Mouse (Mus musculus) retina, adult 2 months (tissue): ENCODE measurements around the gene Gfod1.
A peak's percentile ranks its signal among the peaks of the same experiment; 100 is the strongest.

Source experiments
- DNase-seq: peaks from one replicate; pipeline ENCODE4 v3.0.0-alpha.2; 2012; ENCODE audit warnings: low read depth, low spot score

The Gfod1 gene

DNA sequence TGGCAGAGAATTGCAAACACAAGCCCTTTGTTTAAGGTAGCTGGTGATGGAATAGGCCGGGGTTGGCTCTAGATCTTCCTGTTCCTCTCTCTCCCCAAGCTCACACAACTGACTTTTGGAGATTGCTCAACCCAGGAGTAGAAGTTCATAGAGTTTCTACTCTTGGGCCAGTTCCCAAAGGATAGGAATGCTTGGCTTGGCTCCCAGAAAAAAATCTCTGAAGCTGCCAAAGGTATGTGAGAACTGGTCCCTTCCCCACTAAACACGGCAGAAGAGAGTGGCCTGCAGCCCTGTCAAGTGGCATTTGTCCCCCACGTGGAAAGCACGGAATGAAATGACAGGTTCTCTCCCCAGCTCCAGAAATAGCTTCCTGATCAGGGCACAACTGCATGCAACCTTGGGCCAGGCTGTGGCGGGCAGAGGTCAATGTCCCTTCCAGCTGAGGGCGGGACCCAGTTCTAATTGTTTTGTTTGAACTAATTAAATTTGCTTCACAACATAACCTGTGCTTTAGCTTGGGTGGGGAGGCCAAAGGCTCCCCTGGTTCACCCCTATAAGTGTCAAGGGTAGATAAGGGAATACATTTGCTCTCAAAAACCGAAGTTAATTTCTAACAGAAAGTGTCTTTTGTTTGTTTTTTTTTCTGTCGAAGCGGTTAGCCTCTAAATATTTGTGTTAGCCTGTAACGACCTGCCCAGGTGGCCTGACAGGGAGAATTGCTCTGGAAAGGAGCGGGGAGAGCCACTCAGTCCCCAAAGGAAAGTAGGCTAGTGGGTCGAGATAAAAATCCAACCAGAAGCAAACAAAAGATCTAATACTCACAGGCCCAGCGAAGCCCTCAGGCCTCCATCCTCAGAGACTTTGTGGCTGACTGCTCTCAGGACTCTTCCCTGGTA, 71.8 kb downstream of the Gfod1 start:
- no peak for DNase-seq

DNA sequence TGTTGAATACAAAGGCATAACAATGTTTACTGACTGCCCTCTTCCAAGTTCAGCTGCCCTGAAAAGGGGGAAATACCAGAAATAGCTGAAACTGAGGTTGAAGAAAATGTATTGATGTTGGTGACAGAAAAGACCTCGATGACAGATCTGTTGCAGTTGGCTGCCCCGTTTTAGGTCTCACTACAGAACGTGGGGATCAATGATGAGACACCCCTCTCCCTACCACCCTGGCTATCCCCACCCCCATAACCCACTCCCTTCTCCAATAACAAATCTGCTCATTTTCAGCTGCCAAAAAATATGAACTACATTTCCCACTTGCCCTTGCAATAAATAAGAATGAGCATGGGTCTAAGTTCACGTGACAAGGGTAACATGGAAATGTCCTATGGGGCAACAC, 73.1 kb downstream of the Gfod1 start:
- DNase-seq: no peak

DNA sequence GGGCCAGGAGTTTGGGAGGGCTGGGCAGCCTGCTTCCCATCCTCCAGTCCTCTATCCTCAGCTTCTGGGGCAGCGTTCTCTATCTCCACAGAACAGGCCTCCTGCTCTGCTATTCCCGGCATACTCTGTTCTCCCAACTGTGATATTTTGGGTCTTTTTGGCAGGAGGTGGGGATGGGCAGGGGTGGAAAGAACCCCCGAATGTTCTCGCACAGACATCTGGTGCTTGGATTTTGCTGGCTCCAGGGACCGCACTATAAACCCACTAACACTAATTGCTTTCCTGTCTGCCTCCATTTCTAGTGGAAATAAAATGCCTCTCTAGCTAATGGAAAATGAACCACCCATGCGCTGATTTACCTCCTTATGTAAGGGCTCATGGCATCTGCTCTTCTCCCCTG, 73.7 kb downstream of the Gfod1 start:
- DNase-seq: peak; percentile 37

DNA sequence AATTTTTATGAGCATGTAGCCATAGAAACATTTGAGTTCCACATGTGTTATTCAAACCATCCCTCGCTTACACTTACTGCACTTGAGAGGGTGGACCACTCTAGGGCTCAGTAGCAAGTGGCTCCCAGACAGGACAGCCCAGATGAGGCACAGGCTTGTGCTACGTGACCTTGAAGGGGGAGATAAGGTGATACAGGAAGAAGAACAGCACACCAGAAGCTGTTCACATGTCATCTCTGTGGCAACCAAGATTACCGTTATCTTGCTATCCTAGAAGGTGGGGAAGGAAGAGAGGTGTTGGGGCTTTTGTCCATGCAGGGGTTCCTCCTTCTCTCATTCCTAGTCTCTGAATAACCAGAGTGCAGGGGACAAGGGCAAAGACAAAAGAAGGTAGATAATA, 74.2 kb downstream of the Gfod1 start:
- no peak for DNase-seq

DNA sequence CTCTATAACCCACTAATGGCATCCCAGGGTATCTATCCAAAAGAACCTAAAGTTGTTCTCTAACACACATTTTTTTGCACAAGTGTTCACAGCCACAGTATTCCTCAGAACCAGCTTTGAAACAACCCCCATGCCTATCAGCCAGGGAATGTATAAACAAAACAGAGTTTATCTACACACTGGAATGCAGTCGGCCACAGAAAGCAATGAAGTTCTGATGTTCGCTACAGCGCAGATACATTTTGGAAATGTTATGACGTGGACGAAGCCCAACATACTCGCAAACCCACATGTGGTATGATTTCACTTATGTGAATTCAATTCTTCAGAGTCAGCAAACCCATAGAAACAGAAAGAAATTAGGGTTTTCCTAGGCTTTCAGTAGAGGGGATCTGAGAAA, 75.8 kb downstream of the Gfod1 start:
- no peak for DNase-seq

DNA sequence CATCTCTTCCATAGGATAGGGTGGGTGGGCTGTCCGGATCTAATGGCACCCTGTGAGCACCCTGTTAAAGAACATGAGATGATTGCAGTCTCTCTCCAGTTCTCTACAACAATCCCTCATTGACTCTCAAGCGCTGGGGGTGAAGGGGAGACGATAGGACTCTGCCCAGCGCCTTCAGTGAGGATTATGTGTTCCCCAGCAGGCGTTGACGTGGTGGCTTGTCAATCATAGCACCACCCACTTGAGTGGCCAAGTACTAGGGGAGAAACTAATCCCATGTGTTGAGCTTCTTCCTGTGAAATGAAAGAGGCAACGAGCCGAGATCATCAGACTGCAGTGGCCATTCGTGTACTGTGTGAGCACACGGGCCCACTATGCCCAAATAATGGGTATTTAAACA, 77.9 kb downstream of the Gfod1 start:
- DNase-seq: no peak

DNA sequence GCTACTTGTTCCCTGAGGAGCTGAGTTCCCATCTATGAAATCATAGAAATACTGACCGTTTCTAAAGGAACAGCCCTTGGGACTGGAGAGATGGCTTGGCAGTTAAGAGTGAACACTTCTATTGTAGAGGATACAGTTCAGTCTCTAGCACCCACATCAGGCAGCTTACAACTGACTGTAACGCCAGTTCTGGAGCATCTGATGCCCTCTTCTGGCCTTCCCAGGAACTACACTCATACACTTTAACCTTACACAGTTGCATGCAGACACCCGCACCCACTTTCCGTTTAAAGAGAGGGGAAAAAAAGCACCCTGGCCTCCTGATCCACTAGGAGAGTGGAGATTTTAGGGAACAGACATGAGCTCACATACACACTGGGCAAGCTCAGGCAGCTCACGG, 78.8 kb downstream of the Gfod1 start:
- no peak for DNase-seq

DNA sequence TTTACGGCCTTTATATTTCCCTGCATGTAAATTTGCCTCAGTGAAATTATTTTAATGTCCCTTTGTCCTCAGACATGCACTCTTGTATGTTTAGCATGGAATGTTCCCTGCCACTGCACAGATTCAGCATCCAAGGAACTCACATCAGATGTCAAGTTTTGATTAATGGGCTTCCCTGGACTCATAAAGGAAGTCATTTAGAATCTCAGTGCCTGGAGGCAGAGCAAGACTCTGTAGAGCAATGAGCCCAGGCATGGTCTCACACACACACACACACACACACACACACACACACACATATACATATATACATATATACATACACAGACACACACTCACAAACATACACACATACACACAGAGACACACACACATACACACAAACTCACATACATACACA, 81.9 kb downstream of the Gfod1 start:
- DNase-seq: no peak

DNA sequence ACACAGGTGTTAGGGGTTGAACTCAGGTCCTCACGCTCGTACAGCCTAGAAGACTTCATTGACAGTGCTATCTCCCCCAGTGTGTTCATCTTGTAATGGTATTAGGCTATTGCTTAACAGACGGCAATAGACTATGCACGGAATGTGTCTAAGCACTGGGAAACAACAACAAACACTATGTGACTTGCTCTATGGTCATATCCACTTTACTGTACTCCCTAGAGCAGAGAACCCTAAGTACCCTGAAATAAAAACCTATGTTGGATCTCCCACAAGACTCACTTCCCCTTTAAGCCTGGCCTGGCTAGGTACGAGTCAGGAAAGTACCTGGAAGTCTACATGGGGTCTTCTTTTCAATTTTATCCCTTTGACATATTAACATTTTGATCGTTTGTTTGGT, 82.7 kb downstream of the Gfod1 start:
- no peak for DNase-seq

DNA sequence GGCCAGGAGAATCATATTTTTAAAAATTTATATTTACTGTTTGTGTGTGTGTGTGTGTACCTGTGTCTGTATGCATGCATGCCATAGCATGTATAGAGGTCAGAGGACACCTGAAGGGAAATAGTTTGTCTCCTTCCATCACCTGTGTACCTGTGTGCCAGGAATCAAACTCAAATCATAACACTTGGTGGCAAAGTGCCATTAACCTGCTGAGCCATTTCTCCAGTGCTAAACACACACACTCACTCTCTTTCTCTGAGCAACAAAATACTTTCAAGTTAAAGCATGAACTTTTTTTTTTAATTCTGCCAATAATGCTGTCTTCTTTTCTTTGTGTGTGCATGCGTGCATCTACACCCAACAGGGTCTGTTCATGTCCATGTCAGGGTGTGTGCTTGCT, 83.3 kb downstream of the Gfod1 start:
- DNase-seq: no peak

DNA sequence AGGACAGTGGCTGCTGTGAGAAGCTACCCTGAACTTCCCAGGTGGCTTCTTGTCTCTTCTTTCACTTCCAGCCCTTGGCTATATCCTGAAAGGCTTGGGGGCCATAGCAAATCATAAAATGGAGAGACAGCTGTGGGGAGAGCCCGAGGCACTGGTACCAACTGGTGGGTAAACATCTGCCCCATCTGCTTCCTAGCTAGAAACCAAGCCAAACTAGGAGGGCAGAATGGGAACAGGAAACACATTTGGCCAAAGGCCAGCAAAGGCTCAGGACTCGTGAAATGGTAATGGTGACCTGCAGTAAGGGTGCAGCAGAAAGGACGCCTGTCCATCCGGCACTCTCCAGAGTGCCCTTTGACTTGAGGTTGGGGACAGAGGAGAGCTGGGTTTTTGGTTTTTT, 85.2 kb downstream of the Gfod1 start:
- no peak for DNase-seq

DNA sequence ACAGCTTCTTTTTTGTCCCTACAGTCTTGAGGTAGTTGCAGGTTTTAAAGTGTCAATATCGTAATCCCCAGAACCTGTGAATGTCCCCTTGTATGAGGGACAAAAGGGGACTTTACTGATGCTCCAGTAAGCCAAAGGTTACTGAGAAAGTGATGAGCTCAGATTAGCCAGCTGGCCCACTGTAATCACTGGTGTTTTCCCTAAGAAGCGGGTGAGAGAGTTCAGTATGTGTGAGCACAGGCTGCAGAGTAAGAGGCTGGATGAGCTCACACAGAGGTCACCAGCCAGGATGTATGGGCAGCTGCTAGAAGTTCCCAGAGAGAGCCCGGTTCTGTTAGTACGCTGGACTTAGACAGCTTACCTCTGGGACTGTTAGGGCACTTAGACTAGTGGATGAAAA, 85.7 kb downstream of the Gfod1 start:
- no peak for DNase-seq

DNA sequence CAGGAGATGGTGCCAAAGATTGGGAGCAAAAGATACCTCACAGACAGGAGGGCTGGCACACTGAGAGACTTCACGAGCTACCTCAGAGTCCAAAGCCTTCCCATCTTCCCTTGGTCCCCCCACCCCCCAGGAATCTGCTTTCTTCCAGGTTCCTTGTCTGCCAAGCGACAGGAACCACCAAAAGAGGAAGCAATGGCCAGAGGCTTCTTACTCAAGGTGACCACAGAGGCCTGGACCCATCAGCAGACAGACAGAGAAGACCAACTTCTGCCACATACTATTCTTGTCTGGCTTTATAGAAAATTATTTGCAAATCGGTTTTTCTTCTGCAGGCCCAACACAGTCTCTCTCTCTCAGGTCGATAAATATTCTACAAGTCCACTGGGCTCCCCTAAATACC, 86.3 kb downstream of the Gfod1 start:
- DNase-seq: no peak

DNA sequence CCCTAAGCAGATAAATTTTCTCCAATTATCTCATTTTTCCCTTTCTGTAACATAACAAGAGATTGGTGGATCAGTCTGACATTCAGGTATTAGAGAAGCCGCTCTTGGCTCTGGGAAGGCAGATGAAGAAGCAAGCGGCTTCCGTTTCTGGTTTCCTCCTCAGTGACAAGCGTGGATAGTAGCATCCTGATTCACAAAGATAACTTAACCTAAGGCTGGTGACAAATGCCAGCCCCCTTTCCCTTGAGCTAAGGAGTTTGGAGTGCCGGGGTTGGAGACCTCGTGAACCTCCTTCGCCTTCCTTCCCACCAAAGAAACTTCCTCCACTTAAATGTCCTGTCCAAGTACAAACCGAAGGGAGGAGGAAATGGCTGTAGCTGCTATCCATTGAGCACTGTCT, 86.9 kb downstream of the Gfod1 start:
- DNase-seq: no peak

DNA sequence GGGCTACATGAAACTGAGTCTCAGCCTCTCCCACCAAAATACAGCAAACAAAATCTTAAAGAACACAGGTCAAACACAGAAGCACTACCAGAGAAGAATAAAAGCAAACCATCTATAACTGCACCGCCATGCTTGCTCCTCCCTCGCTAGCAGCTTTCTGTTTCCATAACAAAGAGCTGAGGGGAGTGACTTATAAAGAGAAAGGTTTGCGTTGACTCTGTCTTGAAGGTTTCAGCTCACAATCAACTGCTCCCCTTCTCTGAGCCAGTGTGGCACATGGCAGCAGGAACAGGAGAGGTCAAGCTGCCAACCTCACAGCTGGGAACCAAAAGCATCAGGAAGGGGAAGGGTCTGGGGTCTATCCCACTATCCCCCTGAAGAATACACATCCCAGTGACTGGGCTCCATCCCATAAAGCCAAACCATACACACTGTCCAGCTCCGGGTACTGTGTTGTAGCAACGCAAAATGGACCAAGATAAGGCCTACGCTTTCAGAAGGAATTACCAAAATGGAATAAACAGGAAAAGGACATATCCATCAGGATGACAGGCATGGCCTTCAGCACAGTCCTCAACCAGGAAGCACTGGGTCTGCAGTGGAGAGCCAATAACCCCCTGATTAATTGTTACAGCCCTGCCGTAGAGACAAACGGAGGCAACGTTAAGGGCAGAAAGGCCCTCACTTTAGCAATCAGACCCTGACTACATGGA, 87.8 kb downstream of the Gfod1 start:
- DNase-seq: no peak

DNA sequence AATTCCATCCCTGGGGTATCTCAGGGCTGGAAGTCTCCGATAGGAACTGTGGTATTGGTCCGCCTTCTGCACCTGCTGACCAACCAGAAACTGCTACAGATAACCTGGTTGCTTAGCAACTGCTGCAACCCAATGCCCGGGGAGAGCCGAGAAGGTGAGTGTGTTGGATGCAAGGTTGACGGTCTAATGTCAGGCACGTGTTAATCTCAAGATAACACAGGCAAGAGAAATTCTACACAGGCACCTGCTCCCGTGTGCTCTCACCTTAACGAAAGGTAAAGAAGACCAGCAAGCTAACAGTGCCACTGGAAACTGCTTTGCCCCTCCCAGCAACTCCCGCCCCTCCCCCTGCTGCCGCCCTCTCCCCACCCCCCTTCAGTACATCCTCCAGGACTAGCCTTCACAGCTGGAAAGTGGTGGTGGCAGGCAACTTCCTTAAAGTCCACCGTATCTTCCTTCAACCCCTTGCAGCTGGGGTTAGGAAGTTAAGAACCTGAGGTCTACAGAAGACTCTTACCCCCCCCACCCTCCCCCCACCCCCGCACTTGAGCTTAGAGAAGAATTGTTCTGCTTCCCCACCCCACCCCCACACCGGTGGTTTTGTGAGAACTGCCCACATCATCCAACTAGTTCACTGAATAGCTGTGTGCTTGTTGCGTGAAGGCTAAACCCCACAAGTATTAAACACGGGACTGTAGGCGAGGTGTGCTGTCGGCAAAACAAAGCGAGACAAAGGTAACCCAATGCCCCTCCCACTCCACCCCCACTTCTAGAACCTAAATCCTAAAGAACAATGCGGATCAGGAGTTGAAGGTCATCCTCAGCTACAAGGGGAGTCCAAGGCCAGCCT, 88.6 kb downstream of the Gfod1 start:
- DNase-seq: no peak

DNA sequence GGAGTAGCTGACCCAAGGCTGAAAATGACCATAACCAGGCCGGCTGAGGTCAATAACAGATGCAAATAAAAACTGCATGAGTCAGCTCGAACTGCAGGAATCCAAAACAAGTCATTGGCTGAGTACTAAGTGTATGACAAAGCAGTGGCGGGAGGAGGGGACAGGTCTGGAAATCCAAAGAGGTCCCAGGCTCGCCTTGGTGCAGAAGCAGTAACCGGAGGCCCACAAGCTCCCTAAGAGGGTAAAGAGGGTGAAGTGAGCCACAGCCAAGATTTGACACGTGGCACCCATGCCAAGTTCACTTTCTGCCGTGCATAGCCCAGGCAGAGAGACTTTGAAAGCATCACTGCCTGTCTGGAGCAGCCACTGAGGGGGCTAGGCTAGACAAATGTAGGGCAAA, 91.6 kb downstream of the Gfod1 start:
- DNase-seq: no peak

DNA sequence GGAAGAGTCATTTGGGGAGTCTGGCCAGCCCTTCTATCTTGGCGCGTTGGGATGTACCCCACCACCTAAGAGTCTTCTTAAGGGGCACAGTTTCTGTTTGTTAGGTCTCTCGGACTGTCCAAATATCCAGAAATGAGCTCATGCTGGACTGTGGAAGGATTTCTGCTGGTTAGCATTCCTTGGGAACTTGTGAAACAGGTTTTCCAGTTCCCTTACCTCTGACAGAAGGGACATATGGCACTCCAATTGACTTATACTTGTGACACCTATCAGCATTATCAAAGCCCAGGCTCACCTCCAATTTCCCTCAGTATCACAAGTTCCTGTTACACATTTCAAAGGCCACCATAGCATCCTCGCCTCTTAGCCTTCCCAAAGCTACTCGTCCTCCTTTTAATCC, 93.0 kb downstream of the Gfod1 start:
- DNase-seq: no peak

DNA sequence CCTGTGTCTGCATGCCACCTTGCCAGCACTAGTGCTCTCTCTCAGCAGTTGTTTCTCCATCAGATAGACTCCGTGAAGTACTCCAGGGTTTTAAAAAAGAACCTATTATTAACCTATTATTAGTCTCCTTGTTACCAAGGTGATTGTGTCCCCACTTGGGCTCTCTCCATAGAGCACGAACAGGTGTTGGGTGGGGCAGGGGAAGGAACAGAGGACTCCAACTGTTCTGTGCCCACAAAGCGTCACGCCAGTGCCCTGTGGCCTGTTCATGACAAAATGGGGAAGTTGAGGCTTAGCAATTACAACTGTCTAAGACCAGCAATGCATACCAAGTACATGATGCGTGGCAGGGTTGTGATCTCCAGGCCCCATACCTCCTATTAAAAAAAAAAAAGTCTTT, 94.4 kb downstream of the Gfod1 start:
- no peak for DNase-seq

DNA sequence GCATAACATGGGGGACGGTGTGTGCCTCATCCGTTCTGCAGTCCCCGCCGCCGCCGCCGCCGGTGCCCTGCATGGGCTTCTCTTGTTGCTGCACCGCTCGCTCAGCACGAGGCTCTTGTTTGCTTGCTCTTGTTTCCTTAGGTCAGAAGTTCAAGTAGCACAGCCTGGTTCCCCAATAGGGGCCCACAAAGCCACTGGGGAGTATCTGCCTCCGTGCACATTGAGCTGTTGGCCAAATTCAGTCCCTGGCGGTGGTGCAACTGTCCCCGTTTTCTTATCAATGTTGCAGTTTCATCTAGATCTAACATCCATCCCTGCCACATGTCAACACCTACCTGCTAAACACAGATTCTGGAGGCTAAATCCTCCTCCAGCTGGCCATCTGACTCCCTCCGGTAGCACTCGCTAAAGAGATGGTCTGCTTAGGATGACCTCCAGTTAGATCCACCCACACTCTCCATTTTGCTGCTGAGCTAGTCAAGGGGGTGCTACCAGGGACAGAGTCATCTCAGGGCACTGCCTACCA, 95.0 kb downstream of the Gfod1 start:
- DNase-seq: no peak

DNA sequence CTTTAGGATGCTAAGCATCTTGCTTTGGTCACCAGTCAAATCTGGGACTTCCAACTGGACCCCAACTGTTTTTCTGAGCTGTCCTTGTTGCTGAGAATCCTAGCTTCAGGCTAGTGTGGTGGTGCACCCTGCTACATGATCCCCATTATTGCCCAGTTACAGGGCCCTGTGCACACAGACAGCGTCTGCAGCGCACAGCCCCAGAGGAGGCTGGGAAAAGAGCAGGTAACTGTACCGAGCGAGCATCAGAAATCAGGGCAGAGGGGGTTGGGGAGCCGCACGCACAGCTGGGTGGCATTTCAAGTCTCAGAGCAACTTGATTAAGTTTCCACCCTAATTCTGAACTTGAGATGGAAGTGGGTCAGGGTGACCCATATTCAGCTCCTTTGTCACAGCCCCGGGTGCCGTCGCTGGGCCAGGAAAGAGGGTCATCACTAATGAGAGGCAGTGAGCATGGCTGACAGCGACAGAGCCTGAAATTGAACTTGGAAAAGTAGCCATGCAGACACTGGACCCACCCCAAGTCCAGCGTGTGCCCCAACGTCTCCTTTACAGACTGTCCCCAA, 97.8 kb downstream of the Gfod1 start:
- no peak for DNase-seq

DNA sequence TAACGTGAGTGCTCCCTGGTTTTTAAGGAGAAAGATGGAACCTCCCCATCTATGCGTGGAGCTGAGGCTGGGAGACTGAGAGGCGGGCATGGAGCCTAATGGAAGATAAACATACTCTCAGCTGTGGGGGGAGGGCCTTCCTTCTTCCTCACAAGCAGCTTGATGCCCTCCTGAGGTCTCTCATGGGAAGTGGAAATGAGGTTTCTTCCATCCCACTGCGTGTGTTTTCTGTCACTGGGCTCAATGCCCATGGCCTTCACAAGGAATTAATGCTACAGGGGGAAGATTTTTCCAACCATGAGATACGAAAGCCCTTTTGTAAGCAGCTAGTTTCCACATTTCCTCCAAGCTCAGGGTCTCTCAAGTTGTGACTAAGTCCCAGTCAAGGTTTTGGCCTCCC, 100.3 kb downstream of the Gfod1 start:
- no peak for DNase-seq
